Mouse (Mus musculus) megakaryocyte progenitor cell, adult 5-6 weeks (primary cell): ENCODE data around the gene Nps. TPM values are rescaled to one million over a fixed set of nuclear protein-coding genes. Genes with fewer than 3 reads are reported as not detected.

ENCODE experiments used
- total RNA-seq, 2 experiments: library from RNA; stranded (forward) in 1 of 2; stranded (reverse) in 1 of 2; fragments of 157-497, 149-512 nt in 1 of 2; fragments of 200-1000 nt in 1 of 2; gene quantifications; 2 replicates each; pipeline versions ENCODE4 v1.2.3 to v1.2.4; 2015 to 2017

The Nps gene
- total RNA-seq, 2 experiments from 2014 or later, result not detected

Other genes with a start within 250 kb of the Nps start
- not detected in 2 replicates for gene Foxi2, start 151.6 kb downstream of the Nps start, total RNA-seq (2015)
- not detected in 2 replicates for gene Foxi2, start 151.6 kb downstream of the Nps start, total RNA-seq (2017)